7 mouse cellular contexts compared by ENCODE assay signal in genomic region chr17:7863745-7864144, GRCm38 (mm10). TPM values are rescaled to one million over a fixed set of nuclear protein-coding genes. Genes with fewer than 3 reads are reported as not detected.
DNase-seq lines count a peak whose midpoint lies in the region; ATAC-seq and TF ChIP-seq lines count a peak whose summit lies in the region.

No protein-coding gene starts in this region.

- no peaks in the 10 kb centered on the region for H3K36me3 ChIP-seq in neural tube, embryonic 15.5 days
- H3K36me3 ChIP-seq in intestine, postnatal 0 days (ENCODE audit: control insufficient read depth, insufficient read depth): no peaks in the 10 kb centered on the region
- H3K36me3 ChIP-seq in lung, postnatal 0 days (ENCODE audit: insufficient read depth, low read length): no peaks in the 10 kb centered on the region

- H3K4me3 ChIP-seq in neural tube, embryonic 15.5 days (replicated peaks): no peak overlapping the region
- H3K4me3 ChIP-seq in intestine, postnatal 0 days (ENCODE audit: low read depth, low read length): no peak overlapping the region
- H3K4me3 ChIP-seq in lung, postnatal 0 days (ENCODE audit: low read depth, low read length): no peak overlapping the region

- H3K27me3 ChIP-seq in neural tube, embryonic 15.5 days (replicated peaks): no peaks in the 10 kb centered on the region
- H3K27me3 ChIP-seq in intestine, postnatal 0 days (replicated peaks; ENCODE audit: control insufficient read depth, insufficient read depth, low read length): no peaks in the 10 kb centered on the region
- no peaks in the 10 kb centered on the region for H3K27me3 ChIP-seq in lung, postnatal 0 days (replicated peaks; ENCODE audit: insufficient read depth, low read length)

- DNase-seq in neural tube, embryonic 10.5 days (ENCODE audit: extremely low spot score, low spot score): peak; percentile 83
- DNase-seq in adrenal gland, adult 18-20 months (ENCODE audit: low spot score in 2 of 2): peak; percentile 80 to 83
- peak; percentile 84 for DNase-seq in embryo, embryonic 10.5 days (ENCODE audit: low spot score)
- peak; percentile 74 for DNase-seq in lung, postnatal 0 days (ENCODE audit: low spot score)
- DNase-seq in spleen, adult 12 weeks (ENCODE audit: low spot score): peak; percentile 39

- TF ChIP-seq CTCF in intestine, postnatal 0 days (IDR thresholded peaks at IDR 0.05; ENCODE audit: low read depth): peak; percentile 96
- TF ChIP-seq CTCF in lung, postnatal 0 days (IDR thresholded peaks at IDR 0.05): peak; percentile 96

- no peak overlapping the region for H3K4me2 ChIP-seq in neural tube, embryonic 15.5 days
- no peak overlapping the region; the same call in 1 of the 2 replicates for H3K4me2 ChIP-seq in intestine, postnatal 0 days (replicated peaks; ENCODE audit: low read depth)
- no peak overlapping the region for H3K4me2 ChIP-seq in lung, postnatal 0 days (replicated peaks; ENCODE audit: low read depth, low read length)

- WGBS in neural tube, embryonic 15.5 days: 24% methylated on average over 4 of the region's 4 CpGs
- 24% methylated on average over 4 of the region's 4 CpGs for WGBS in intestine, postnatal 0 days
- 24% methylated on average over 4 of the region's 4 CpGs for WGBS in lung, postnatal 0 days

- TF ChIP-seq EP300 in lung, postnatal 0 days (IDR thresholded peaks at IDR 0.05): no peak

- ATAC-seq in neural tube, embryonic 15.5 days (ENCODE audit: low FRiP score): no peak
- no peak for ATAC-seq in intestine, postnatal 0 days
- peak; percentile 33; the same call in 1 of the 2 replicates for ATAC-seq in lung, postnatal 0 days

- H3K9ac ChIP-seq in neural tube, embryonic 15.5 days (replicated peaks): no peak overlapping the region
- H3K9ac ChIP-seq in intestine, postnatal 0 days (ENCODE audit: low read depth, low read length): no peak overlapping the region
- no peak overlapping the region for H3K9ac ChIP-seq in lung, postnatal 0 days (replicated peaks; ENCODE audit: low read depth)

- H3K27ac ChIP-seq in neural tube, embryonic 15.5 days (replicated peaks): no peak overlapping the region
- H3K27ac ChIP-seq in intestine, postnatal 0 days (ENCODE audit: low read depth, low read length): no peak overlapping the region
- H3K27ac ChIP-seq in lung, postnatal 0 days (ENCODE audit: low read length): no peak overlapping the region

- no peaks in the 10 kb centered on the region for H3K9me3 ChIP-seq in neural tube, embryonic 15.5 days (replicated peaks)
- H3K9me3 ChIP-seq in intestine, postnatal 0 days (ENCODE audit: control insufficient read depth): no peaks in the 10 kb centered on the region
- H3K9me3 ChIP-seq in lung, postnatal 0 days (ENCODE audit: low read length): no peaks in the 10 kb centered on the region

- H3K4me1 ChIP-seq in neural tube, embryonic 15.5 days: no peaks in the 10 kb centered on the region
- H3K4me1 ChIP-seq in intestine, postnatal 0 days (replicated peaks; ENCODE audit: control insufficient read depth, insufficient read depth, low read length): no peaks in the 10 kb centered on the region
- no peaks in the 10 kb centered on the region; the same call in 1 of the 2 replicates for H3K4me1 ChIP-seq in lung, postnatal 0 days (ENCODE audit: insufficient read depth, low read depth, low read length)

RNA-seq across cellular contexts. Expression of gene Fndc1, which starts 36.6 kb away (rescaled TPM):
- 12.9 and 13.8 TPM in 2 replicates for polyA plus RNA-seq in neural tube, embryonic 15.5 days (2015; fragmentation: Nextera tagmentation; extraction: Ambion mirVana)
- total RNA-seq in adrenal gland, adult 18-20 months (2021): 10 to 100 TPM in 1 of 2 experiments, 1 to 10 TPM in 1; 4.7 to 10.3 TPM
- polyA plus RNA-seq in intestine, postnatal 0 days (2015; fragmentation: Nextera tagmentation; extraction: Ambion mirVana): 15.7 and 18.9 TPM in 2 replicates
- 40.8 and 47.4 TPM in 2 replicates for polyA plus RNA-seq in lung, postnatal 0 days (2015; fragmentation: Nextera tagmentation; extraction: Ambion mirVana)
